Mouse (Mus musculus) ES-Bruce4 (cell line): ENCODE results near the gene Slit2.

Experiments used
- CTCF ChIP-seq: IDR thresholded peaks from one replicate; pipeline ENCODE4 v1.8.1; 2011; ENCODE audit warnings: low read depth, low read length
- EP300 ChIP-seq: IDR thresholded peaks from 2 replicates; pipeline ENCODE4 v1.6.1; 2011; ENCODE audit warnings: low read depth, low read length; ENCODE audit not compliant: insufficient read depth
- POLR2A ChIP-seq: IDR thresholded peaks from one replicate; pipeline ENCODE4 v1.8.1; 2011; ENCODE audit warnings: low read length; ENCODE audit not compliant: insufficient read depth

GRCm38 (mm10) chr5:48315057-48315602, 332.2 kb downstream of the Slit2 start:
- TF ChIP-seq EP300 (no peak), CTCF (no peak), POLR2A (no peak)
